Mouse (Mus musculus) layer of hippocampus, postnatal 14 days (tissue): ENCODE data around the gene Vps37b. TPM values are rescaled to one million over a fixed set of nuclear protein-coding genes. Genes with fewer than 3 reads are reported as not detected.

Experiments
- DNase-seq, 2 experiments: peaks; one replicate each; pipeline ENCODE4 v3.0.0; 2021 to 2022; ENCODE audit warnings: low spot score in 2 of 2, mixed read lengths in 1 of 2
- total RNA-seq, 2 experiments: library from RNA; stranded (reverse); gene quantifications; 2 replicates each; pipeline ENCODE4 v1.2.3; 2021

Gene Vps37b
- total RNA-seq, 2 experiments from 2014 or later = 35.9 to 41.0 TPM

GRCm38 (mm10) chr5:123981250-123981554 lies 50.9 kb downstream of the Vps37b start:
- peak in 1 of 2 experiments; percentile 71 for DNase-seq

DNA sequence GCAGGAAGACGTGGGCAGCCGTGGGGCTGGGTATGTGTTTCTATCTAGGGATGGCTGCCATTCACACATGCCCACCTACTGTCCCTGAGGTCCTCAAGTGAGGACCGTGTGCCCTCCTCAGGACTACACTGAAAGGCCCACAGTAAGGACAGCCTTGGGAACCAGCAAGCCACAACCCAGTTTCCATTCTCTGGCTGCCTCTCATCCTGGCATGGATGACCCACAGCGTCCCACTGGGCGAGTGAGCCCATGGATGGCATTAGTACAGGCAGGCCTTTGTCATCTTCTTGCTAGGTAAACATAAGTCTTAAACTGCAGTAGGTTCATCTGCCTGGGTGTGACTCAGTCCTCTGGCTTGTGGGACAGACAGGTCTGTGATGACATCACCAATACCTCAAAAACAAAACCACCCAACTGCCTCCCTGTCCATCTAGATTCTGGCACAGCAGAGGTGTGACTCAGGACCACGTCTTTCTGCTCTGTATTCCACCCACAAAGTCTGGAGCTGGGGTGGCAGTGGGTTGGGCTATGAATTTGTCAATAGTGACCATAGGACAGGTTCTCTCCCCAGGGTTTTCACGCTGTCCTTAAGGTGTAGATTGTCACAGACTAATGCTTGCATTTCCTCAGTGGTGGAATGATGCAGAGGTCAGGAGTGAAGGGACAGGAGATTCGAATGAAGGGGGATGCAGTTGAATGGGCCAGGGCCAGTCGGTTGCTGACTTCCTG lies 51.4 kb downstream of the Vps37b start:
- DNase-seq = no peak

DNA sequence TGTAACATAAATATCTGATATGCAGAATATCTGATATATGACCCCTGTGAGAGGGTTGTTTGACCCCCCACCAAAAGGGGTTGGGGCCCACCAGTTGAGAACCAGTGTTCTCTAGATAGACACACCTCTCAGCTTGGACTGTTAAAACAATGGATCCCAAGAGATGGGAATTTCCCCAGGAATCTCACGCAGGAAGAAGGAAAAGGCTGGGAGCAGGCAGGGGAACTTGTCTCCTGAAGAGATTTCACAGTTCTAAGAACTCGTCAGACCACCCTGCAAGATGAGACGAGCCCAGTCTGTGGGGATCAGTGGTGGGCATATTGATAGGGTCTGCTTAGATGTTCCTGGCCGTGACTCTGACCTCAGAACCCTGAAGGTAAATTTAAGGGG lies 52.1 kb downstream of the Vps37b start:
- DNase-seq = no peak

DNA sequence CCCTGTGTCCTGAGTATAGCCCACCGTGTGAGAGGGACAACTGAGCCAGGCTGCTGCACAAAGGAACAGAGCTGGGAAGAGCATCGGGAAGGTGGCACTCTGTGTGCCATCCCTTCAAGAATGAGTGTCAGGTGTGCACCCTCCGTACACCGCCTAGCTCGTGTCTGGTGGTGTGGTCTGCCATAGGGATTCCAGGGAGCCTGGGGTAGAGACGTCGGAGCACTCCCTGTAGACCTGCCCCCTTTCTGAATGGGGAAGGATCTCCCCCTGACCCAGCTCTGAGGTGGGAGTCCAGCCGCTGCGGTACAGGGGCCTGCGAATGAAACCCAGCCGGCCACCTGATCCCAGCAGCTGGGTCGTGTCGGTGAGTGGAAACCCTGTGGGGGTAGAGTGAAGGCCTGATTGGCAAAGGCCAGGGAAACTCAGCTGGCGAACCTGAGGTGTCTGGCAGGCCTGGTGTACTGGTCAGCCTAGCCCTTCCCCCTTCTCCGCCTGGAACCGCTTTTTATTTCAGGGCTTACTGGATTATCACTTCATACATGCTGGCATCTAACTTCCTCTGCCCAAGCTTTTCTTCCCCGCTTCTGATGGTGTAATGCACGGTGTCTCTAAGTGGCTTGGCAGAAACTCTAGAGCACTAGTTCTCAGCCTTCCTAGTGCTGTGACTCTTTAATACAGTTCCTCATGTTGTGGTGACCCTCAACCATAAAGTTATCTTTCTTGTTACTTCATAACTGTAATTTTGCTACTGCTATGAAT lies 52.7 kb downstream of the Vps37b start:
- no peak for DNase-seq

- no peak for DNase-seq
Measured at GRCm38 (mm10) chr5:123978131-123978530, 53.9 kb downstream of the Vps37b start.

DNA sequence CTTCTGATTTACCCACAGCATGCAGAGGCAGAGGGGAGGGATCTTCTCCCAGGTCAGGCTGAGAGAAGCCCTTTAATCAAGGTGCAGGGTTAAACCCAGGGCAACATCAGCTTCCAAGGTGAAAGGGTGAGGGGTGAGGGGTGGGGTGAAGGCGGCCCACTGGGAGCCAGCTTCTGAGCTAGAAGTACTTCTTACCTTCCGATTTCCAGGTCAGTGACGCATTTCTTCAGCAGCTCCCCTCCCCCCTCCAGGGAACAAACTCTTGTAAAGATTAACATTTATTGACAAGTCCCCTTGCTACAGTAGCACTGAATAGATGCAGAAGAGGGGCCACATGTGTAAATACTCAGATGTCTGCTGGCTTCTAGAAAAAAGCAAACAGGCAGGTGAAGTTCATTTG lies 54.8 kb downstream of the Vps37b start:
- no peak for DNase-seq

DNA sequence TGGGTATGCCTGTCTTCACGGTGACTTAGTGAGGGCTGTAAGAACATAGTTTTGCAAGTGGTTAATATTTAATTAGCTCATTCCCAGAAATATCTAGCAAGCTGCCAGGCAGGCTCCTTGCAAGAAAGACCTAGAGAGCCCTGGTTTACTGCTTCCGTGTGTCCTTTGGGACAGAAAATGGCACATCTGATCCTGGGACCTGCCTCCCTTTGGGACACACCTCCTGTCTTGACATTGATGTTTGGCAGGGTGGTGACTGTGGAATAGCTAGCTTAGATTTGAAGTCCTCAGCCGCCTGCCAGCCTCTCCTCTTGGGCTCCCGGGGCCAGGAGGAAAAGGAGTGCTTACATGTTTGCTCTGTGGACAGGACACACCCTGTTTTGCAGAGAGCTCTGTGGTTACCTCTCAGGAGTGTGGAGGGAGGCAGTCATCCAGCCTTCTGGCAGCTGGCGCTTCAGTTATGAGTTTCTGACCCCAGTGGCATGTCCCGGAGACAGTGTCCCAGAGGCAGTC lies 56.3 kb downstream of the Vps37b start:
- no peak for DNase-seq

DNA sequence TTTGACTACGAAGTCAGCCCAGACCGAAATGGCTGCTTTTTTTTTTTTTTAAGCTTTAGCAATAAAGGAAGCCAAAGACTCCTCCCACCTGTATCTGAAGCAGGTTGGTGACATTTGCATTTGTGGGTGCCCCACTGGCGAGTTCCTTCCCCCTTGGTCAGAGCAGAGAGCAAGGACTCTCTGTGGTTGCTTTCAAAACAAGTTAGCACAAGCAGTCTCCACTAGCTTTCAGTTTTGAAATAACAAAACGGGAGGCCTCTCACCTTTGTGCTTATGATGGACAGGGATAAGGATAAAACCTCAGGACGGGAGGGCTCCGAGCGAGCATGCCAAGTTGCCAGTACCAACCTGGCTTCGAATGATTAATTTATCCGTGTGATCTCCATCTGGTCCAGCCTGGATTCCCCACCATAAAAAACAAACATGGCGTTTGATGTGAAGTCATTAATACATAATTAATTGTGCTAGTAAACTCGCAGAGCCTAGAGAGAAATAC lies 57.4 kb downstream of the Vps37b start:
- DNase-seq = no peak

- no peak for DNase-seq
Measured at GRCm38 (mm10) chr5:123974179-123974485, 57.9 kb downstream of the Vps37b start.

GRCm38 (mm10) chr5:123973299-123974178 lies 58.5 kb downstream of the Vps37b start, which contains the start of gene Hip1r:
TSS of gene Hip1r (plus strand) at chr5:123973628.
- peak; percentile 62 to 67 for DNase-seq

DNA sequence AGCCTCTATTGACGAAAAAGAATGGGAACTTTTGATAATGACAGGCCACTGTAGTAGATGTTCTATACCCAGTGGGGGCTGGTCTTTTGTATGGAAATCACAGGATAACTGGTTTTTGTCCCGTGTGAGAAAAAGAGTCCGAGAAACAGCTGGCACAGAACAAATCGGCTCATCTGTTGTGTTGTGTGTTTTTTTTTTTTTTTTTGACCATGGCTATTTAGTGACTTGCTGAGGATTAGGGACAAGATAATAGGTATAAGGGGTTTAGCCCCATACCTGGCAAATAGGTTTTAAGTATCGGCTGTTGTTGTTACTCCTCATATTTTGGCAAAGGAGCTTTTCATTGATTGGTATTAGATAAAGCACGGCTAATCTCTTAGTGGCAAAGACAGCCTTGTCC lies 59.6 kb downstream of the Vps37b start:
- DNase-seq = no peak

DNA sequence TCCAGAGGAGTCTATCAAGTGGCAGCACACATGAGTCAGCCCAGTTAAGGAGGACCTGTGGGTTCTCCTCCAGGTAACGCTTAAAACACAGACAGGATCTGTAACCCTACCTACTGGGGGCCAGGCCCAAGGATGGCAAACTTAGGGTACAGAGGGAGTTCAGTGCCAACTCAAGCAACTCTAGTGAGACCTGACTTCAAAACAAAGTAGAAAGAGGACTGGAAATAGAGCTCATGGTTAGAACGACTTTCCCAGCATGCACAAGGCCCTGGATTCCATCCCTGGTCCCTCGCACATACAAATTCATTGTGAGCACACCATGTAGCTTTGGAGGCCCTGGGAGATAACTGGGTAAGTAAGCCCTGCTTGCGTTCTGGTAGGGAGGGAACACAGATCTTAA lies 61.5 kb downstream of the Vps37b start:
- DNase-seq = no peak

GRCm38 (mm10) chr5:123969216-123969615 lies 62.9 kb downstream of the Vps37b start:
- DNase-seq = no peak

GRCm38 (mm10) chr5:123968468-123968867 lies 63.6 kb downstream of the Vps37b start:
- DNase-seq = no peak

GRCm38 (mm10) chr5:123966759-123967158 lies 65.3 kb downstream of the Vps37b start:
- no peak for DNase-seq

DNA sequence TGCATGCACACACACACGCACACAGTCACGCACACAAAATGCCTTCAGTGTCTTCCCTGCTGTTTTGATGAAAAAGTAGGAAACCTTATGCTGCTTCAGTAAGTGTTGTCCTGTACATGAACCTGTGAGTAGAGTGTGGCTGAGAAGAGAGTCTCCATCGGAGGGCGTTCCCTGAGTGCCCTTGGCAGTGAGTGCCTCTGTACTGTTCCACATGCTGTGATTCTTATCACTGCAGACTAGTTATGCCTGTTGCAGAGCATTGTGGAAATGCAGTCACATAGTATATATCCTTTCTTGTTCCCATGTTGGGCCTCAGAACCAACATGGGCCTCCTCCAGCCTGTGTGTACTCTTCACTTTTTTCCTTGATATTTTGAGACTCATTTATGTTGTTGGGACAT lies 67.9 kb downstream of the Vps37b start:
- no peak for DNase-seq

DNA sequence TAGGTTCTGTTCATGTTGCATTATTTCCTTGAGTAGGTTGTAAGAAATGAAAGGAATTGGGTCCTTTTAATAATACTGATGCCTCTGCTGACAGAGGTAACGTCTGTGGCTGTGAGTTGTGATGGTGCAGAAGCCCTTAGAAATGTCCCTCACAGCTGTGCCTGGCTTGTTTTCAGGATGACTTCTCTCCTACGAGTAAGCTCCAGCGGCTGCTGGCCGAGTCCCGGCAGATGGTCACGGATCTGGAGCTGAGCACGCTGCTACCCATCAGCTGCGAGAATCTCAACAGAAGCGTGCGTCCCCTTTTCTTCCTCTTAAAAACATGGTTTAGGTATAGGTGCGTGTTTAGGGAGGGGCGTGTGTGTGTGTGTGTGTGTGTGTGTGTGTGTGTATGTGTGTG lies 71.0 kb downstream of the Vps37b start:
- DNase-seq = no peak

GRCm38 (mm10) chr5:123960129-123960528 lies 71.9 kb downstream of the Vps37b start:
- no peak for DNase-seq

DNA sequence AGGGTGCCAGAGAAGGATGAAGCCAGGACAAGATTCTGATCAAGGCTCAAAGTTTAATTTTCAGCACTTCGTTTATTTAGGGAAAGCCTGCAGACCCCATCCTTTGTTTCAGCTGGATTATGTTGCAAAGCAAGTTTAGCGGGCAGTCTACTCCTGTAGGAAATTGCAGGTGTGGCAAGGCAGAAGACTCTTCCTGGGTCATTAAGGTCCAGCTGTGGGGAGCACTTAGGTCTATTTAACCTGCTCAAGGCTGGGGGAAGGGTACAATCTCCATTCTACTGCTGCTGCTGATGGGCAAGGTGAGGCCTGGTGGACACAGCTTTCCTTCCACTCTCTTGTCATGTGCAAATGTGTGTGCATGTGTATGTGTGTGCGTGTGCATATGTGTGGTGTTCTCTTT lies 73.1 kb downstream of the Vps37b start:
- DNase-seq = no peak

- no peak for DNase-seq
Measured at GRCm38 (mm10) chr5:123957213-123957612, 74.9 kb downstream of the Vps37b start.
